Comparison of ENCODE assay signal across 9 mouse cellular contexts in genomic region chr3:88002291-88002976, GRCm38 (mm10). TPM values are rescaled to one million over a fixed set of nuclear protein-coding genes. Genes with fewer than 3 reads are reported as not detected.
A peak's percentile ranks its signal among the peaks of the same experiment; 100 is the strongest.
DNase-seq lines count a peak whose midpoint lies in the region; ATAC-seq and TF ChIP-seq lines count a peak whose summit lies in the region.
"Had no signal": no experiment of that assay in that cellular context is flagged by ENCODE, and none has a peak within 500 bp of the region (broad histone marks: within the 10 kb centered on the region; RNA-seq: fewer than 3 reads in every experiment).

No protein-coding gene starts in this region.

- H3K4me3 ChIP-seq in layer of hippocampus, adult 2 months = no peak overlapping the region
- H3K4me3 ChIP-seq in hindbrain, embryonic 16.5 days (ENCODE audit: low read length) = no peak overlapping the region
- no peak overlapping the region for H3K4me3 ChIP-seq in neural tube, embryonic 13.5 days

- no peak for DNase-seq in layer of hippocampus, adult 2 months (ENCODE audit: low spot score in 2 of 2)
- DNase-seq in layer of hippocampus, adult 11-12 months (ENCODE audit: low spot score) = no peak
- DNase-seq in brain, embryonic 14.5 days (ENCODE audit: low read depth) = peak; percentile 74
- DNase-seq in embryo, embryonic 10.5 days (ENCODE audit: low spot score) = no peak

- TF ChIP-seq CTCF in layer of hippocampus, adult 2 months (conservative IDR thresholded peaks at IDR 0.05) = peak; percentile 44
- peak; percentile 25; the same call in 1 of the 2 replicates for TF ChIP-seq CTCF in brain, embryonic 14.5 days (IDR thresholded peaks at IDR 0.05; ENCODE audit: borderline replicate concordance, extremely low read depth, insufficient read depth, insufficient read length)

- TF ChIP-seq POLR2A in brain, embryonic 14.5 days (IDR thresholded peaks at IDR 0.05; ENCODE audit: borderline replicate concordance, extremely low read depth, insufficient read depth, insufficient read length, poor library complexity, severe bottlenecking) = no peak

- H3K9me3 ChIP-seq in hindbrain, embryonic 16.5 days (ENCODE audit: control insufficient read depth, low read length) = no peaks in the 10 kb centered on the region
- H3K9me3 ChIP-seq in neural tube, embryonic 13.5 days = no peaks in the 10 kb centered on the region; the same call in 1 of the 2 replicates

- H3K4me1 ChIP-seq in hindbrain, embryonic 16.5 days (ENCODE audit: control insufficient read depth, insufficient read depth, low read depth, low read length) = peaks cover 29% of the 10 kb centered on the region
- peaks cover 34% of the 10 kb centered on the region for H3K4me1 ChIP-seq in neural tube, embryonic 13.5 days (replicated peaks)

- 1% methylated on average over 17 of the region's 17 CpGs for WGBS in hindbrain, embryonic 16.5 days
- WGBS in neural tube, embryonic 13.5 days = 6% methylated on average over 17 of the region's 17 CpGs

- H3K27ac ChIP-seq in layer of hippocampus, adult 2 months = peak overlapping the region; percentile 76
- H3K27ac ChIP-seq in hindbrain, embryonic 16.5 days (ENCODE audit: low read depth, low read length) = peak overlapping the region; percentile 55
- no peak overlapping the region for H3K27ac ChIP-seq in neural tube, embryonic 13.5 days (replicated peaks)

- H3K27me3 ChIP-seq in hindbrain, embryonic 16.5 days (replicated peaks; ENCODE audit: control insufficient read depth, insufficient read depth, low read length) = peaks cover 47% of the 10 kb centered on the region
- peaks cover 72% of the 10 kb centered on the region for H3K27me3 ChIP-seq in neural tube, embryonic 13.5 days

- peak; percentile 64 for ATAC-seq in hindbrain, embryonic 16.5 days
- ATAC-seq in neural tube, embryonic 13.5 days (ENCODE audit: low read depth) = peak; percentile 44; the same call in 1 of the 2 replicates
- no peak for ATAC-seq in frontal cortex, adult (ENCODE audit: low TSS enrichment)

- H3K4me2 ChIP-seq in hindbrain, embryonic 16.5 days (ENCODE audit: low read length) = peak overlapping the region; percentile 34
- H3K4me2 ChIP-seq in neural tube, embryonic 13.5 days = peak overlapping the region; percentile 10

- no peaks in the 10 kb centered on the region for H3K36me3 ChIP-seq in hindbrain, embryonic 16.5 days (ENCODE audit: control insufficient read depth, insufficient read depth, low read length)
- H3K36me3 ChIP-seq in neural tube, embryonic 13.5 days = no peaks in the 10 kb centered on the region

- H3K9ac ChIP-seq in hindbrain, embryonic 16.5 days (ENCODE audit: low read depth, low read length) = peak overlapping the region; percentile 38
- no peak overlapping the region for H3K9ac ChIP-seq in neural tube, embryonic 13.5 days

RNA-seq across cellular contexts. Expression of gene Bcan, which starts 2.4 kb away (rescaled TPM):
- 100 to 1,000 TPM; 309 to 328 TPM for total RNA-seq in layer of hippocampus, adult 2 months (2021)
- polyA plus RNA-seq in brain, embryonic 14.5 days (2012; rRNA removed) = 56.8 and 62.0 TPM in 2 replicates
- 150 and 186 TPM in 2 replicates for polyA plus RNA-seq in hindbrain, embryonic 16.5 days (2015; fragmentation: Nextera tagmentation; extraction: Ambion mirVana)
- polyA plus RNA-seq in neural tube, embryonic 13.5 days (2015; fragmentation: Nextera tagmentation; extraction: Ambion mirVana) = 37.8 and 41.3 TPM in 2 replicates
- total RNA-seq: megakaryocyte-erythroid progenitor cell, adult 5-6 weeks had no signal

RNA-seq across cellular contexts. Expression of gene Hapln2, which starts 24.9 kb away (rescaled TPM):
- total RNA-seq in layer of hippocampus, adult 2 months (2021) = 10 to 100 TPM; 16.2 to 16.5 TPM
- 0.68 and 1.6 TPM in 2 replicates for polyA plus RNA-seq in brain, embryonic 14.5 days (2012; rRNA removed)
- polyA plus RNA-seq in hindbrain, embryonic 16.5 days (2015; fragmentation: Nextera tagmentation; extraction: Ambion mirVana) = 0.30 and 0.66 TPM in 2 replicates
- 0.36 and 0.40 TPM in 2 replicates for polyA plus RNA-seq in neural tube, embryonic 13.5 days (2015; fragmentation: Nextera tagmentation; extraction: Ambion mirVana)
- total RNA-seq: megakaryocyte-erythroid progenitor cell, adult 5-6 weeks had no signal
- polyA plus RNA-seq: embryonic facial prominence, embryonic 11.5 days had no signal

RNA-seq across cellular contexts. Expression of gene Nes, which starts 31.6 kb away (rescaled TPM):
- 1 to 10 TPM; 4.0 to 4.8 TPM for total RNA-seq in layer of hippocampus, adult 2 months (2021)
- polyA plus RNA-seq in brain, embryonic 14.5 days (2012; rRNA removed) = 29.1 and 44.3 TPM in 2 replicates
- 15.6 and 20.2 TPM in 2 replicates for polyA plus RNA-seq in hindbrain, embryonic 16.5 days (2015; fragmentation: Nextera tagmentation; extraction: Ambion mirVana)
- polyA plus RNA-seq in neural tube, embryonic 13.5 days (2015; fragmentation: Nextera tagmentation; extraction: Ambion mirVana) = 44.1 and 47.1 TPM in 2 replicates
- total RNA-seq: megakaryocyte-erythroid progenitor cell, adult 5-6 weeks had no signal

RNA-seq across cellular contexts. Expression of gene Gpatch4, which starts 40.5 kb away (rescaled TPM):
- total RNA-seq in layer of hippocampus, adult 2 months (2021) = 10 to 100 TPM; 15.0 to 16.5 TPM
- 8.3 and 15.6 TPM in 2 replicates for polyA plus RNA-seq in brain, embryonic 14.5 days (2012; rRNA removed)
- polyA plus RNA-seq in hindbrain, embryonic 16.5 days (2015; fragmentation: Nextera tagmentation; extraction: Ambion mirVana) = 34.9 and 35.8 TPM in 2 replicates
- polyA plus RNA-seq in neural tube, embryonic 13.5 days (2015; fragmentation: Nextera tagmentation; extraction: Ambion mirVana) = 29.5 and 30.3 TPM in 2 replicates

RNA-seq across cellular contexts. Expression of gene Crabp2, which starts 54.0 kb away (rescaled TPM):
- total RNA-seq in layer of hippocampus, adult 2 months (2021) = 1 to 10 TPM; 1.6 to 3.7 TPM
- 20.0 and 33.4 TPM in 2 replicates for polyA plus RNA-seq in brain, embryonic 14.5 days (2012; rRNA removed)
- 49.1 and 52.4 TPM in 2 replicates for polyA plus RNA-seq in hindbrain, embryonic 16.5 days (2015; fragmentation: Nextera tagmentation; extraction: Ambion mirVana)
- 193 and 205 TPM in 2 replicates for polyA plus RNA-seq in neural tube, embryonic 13.5 days (2015; fragmentation: Nextera tagmentation; extraction: Ambion mirVana)
